Mouse (Mus musculus): Measurements from ENCODE around the gene Dpy19l3. TPM values are rescaled to one million over a fixed set of nuclear protein-coding genes. Genes with fewer than 3 reads are reported as not detected.

Gene Dpy19l3
- polyA plus RNA-seq, 1 experiment from 2014 or later: 31.9 TPM

GRCm38 (mm10) chr7:35772347-35772746 lies 18.1 kb upstream of the Dpy19l3 start:
- WGBS: 94% methylated on average over 8 of the region's 8 CpGs
- Histone ChIP-seq H3K27me3 (no peaks in the 10 kb centered on the region), H3K36me3 (peaks cover 53% of the 10 kb centered on the region), H3K4me3 (no peak overlapping the region), H3K4me2 (no peak overlapping the region), H3K9me3 (no peaks in the 10 kb centered on the region), H3K27ac (replicated peaks) (no peak overlapping the region), H3K4me1 (replicated peaks) (no peaks in the 10 kb centered on the region), H3K9ac (no peak overlapping the region)
- ATAC-seq (ENCODE audit: low read depth): no peak

- no peak overlapping the region for H3K4me3 ChIP-seq
- H3K9ac ChIP-seq: no peak overlapping the region
- H3K9me3 ChIP-seq: no peaks in the 10 kb centered on the region
- ATAC-seq (ENCODE audit: low read depth): no peak
- H3K27me3 ChIP-seq: no peaks in the 10 kb centered on the region
- no peaks in the 10 kb centered on the region for H3K4me1 ChIP-seq (replicated peaks)
- H3K4me2 ChIP-seq: no peak overlapping the region
- no peak overlapping the region for H3K27ac ChIP-seq (replicated peaks)
- peaks cover 45% of the 10 kb centered on the region for H3K36me3 ChIP-seq
Measured at GRCm38 (mm10) chr7:35771106-35771505, 16.9 kb upstream of the Dpy19l3 start.

- no peaks in the 10 kb centered on the region for H3K4me1 ChIP-seq (replicated peaks)
- peaks cover 35% of the 10 kb centered on the region for H3K36me3 ChIP-seq
- no peaks in the 10 kb centered on the region for H3K27me3 ChIP-seq
- 86% methylated on average over 7 of the region's 7 CpGs for WGBS
- no peak overlapping the region for H3K4me3 ChIP-seq
- no peak overlapping the region for H3K27ac ChIP-seq (replicated peaks)
- H3K9me3 ChIP-seq: no peaks in the 10 kb centered on the region
- no peak overlapping the region for H3K9ac ChIP-seq
- H3K4me2 ChIP-seq: no peak overlapping the region
- no peak for ATAC-seq (ENCODE audit: low read depth)
Measured at GRCm38 (mm10) chr7:35770122-35770521, 15.9 kb upstream of the Dpy19l3 start.

- H3K9me3 ChIP-seq: no peaks in the 10 kb centered on the region
- no peak overlapping the region for H3K4me3 ChIP-seq
- no peaks in the 10 kb centered on the region for H3K4me1 ChIP-seq (replicated peaks)
- no peak overlapping the region for H3K27ac ChIP-seq (replicated peaks)
- WGBS: 94% methylated on average over 11 of the region's 11 CpGs
- H3K27me3 ChIP-seq: no peaks in the 10 kb centered on the region
- H3K4me2 ChIP-seq: no peak overlapping the region
- no peak overlapping the region for H3K9ac ChIP-seq
- no peak for ATAC-seq (ENCODE audit: low read depth)
- H3K36me3 ChIP-seq: no peaks in the 10 kb centered on the region
Measured at GRCm38 (mm10) chr7:35764461-35764860, 10.2 kb upstream of the Dpy19l3 start.

GRCm38 (mm10) chr7:35761801-35762200 lies 7.5 kb upstream of the Dpy19l3 start:
- no peaks in the 10 kb centered on the region for H3K27me3 ChIP-seq
- no peaks in the 10 kb centered on the region for H3K9me3 ChIP-seq
- H3K4me2 ChIP-seq: no peak overlapping the region
- H3K4me1 ChIP-seq (replicated peaks): no peaks in the 10 kb centered on the region
- ATAC-seq (ENCODE audit: low read depth): no peak
- WGBS: 69% methylated on average over 5 of the region's 5 CpGs
- no peaks in the 10 kb centered on the region for H3K36me3 ChIP-seq
- no peak overlapping the region for H3K4me3 ChIP-seq
- no peak overlapping the region for H3K9ac ChIP-seq
- no peak overlapping the region for H3K27ac ChIP-seq (replicated peaks)

- Histone ChIP-seq H3K4me2 (no peak overlapping the region), H3K9me3 (no peaks in the 10 kb centered on the region), H3K27me3 (no peaks in the 10 kb centered on the region), H3K36me3 (no peaks in the 10 kb centered on the region), H3K4me3 (no peak overlapping the region), H3K4me1 (replicated peaks) (peaks cover 6% of the 10 kb centered on the region; the same call in 1 of the 2 replicates), H3K27ac (replicated peaks) (no peak overlapping the region), H3K9ac (no peak overlapping the region)
- ATAC-seq (ENCODE audit: low read depth): no peak
- 14% methylated on average over 2 of the region's 2 CpGs for WGBS
Measured at GRCm38 (mm10) chr7:35759602-35760001, 5.3 kb upstream of the Dpy19l3 start.

- Histone ChIP-seq H3K4me3 (no peak overlapping the region), H3K36me3 (no peaks in the 10 kb centered on the region), H3K27ac (replicated peaks) (no peak overlapping the region), H3K9me3 (no peaks in the 10 kb centered on the region), H3K9ac (no peak overlapping the region), H3K27me3 (no peaks in the 10 kb centered on the region), H3K4me2 (no peak overlapping the region), H3K4me1 (replicated peaks) (peaks cover 25% of the 10 kb centered on the region)
- WGBS: 39% methylated on average over 14 of the region's 14 CpGs
- ATAC-seq (ENCODE audit: low read depth): no peak
Measured at GRCm38 (mm10) chr7:35756510-35757440, 2.5 kb upstream of the Dpy19l3 start.

- H3K36me3 ChIP-seq: peaks cover 14% of the 10 kb centered on the region
- WGBS: 75% methylated on average over 4 of the region's 4 CpGs
- H3K27ac ChIP-seq (replicated peaks): peak overlapping the region; percentile 67
- H3K9ac ChIP-seq: peak overlapping the region; percentile 86
- peak overlapping the region; percentile 92 for H3K4me3 ChIP-seq
- H3K9me3 ChIP-seq: no peaks in the 10 kb centered on the region
- no peaks in the 10 kb centered on the region for H3K27me3 ChIP-seq
- H3K4me2 ChIP-seq: peak overlapping the region; percentile 99
- peaks cover 25% of the 10 kb centered on the region for H3K4me1 ChIP-seq (replicated peaks)
- no peak for ATAC-seq (ENCODE audit: low read depth)
Measured at GRCm38 (mm10) chr7:35754886-35755168, 573 bp upstream of the Dpy19l3 start.

- Histone ChIP-seq H3K27me3 (no peaks in the 10 kb centered on the region), H3K4me3 (peak overlapping the region; percentile 92), H3K9me3 (no peaks in the 10 kb centered on the region), H3K9ac (peak overlapping the region; percentile 86), H3K36me3 (peaks cover 28% of the 10 kb centered on the region), H3K4me2 (peak overlapping the region; percentile 99), H3K27ac (replicated peaks) (peak overlapping the region; percentile 64; the same call in 1 of the 2 replicates), H3K4me1 (replicated peaks) (peaks cover 25% of the 10 kb centered on the region)
- ATAC-seq (ENCODE audit: low read depth): peak; percentile 57; the same call in 1 of the 2 replicates
- 4% methylated on average over 15 of the region's 15 CpGs for WGBS
Measured at GRCm38 (mm10) chr7:35753319-35754032, 778 bp downstream of the Dpy19l3 start.

GRCm38 (mm10) chr7:35750873-35751272 lies 3.4 kb downstream of the Dpy19l3 start:
- Histone ChIP-seq H3K9me3 (no peaks in the 10 kb centered on the region), H3K9ac (no peak overlapping the region), H3K4me3 (no peak overlapping the region), H3K36me3 (peaks cover 54% of the 10 kb centered on the region), H3K4me1 (replicated peaks) (peaks cover 25% of the 10 kb centered on the region), H3K27ac (replicated peaks) (no peak overlapping the region), H3K4me2 (no peak overlapping the region), H3K27me3 (no peaks in the 10 kb centered on the region)
- ATAC-seq (ENCODE audit: low read depth): no peak
- WGBS: 96% methylated on average over 9 of the region's 9 CpGs

GRCm38 (mm10) chr7:35747397-35747964 lies 6.8 kb downstream of the Dpy19l3 start:
- Histone ChIP-seq H3K9me3 (no peaks in the 10 kb centered on the region), H3K4me2 (no peak overlapping the region), H3K4me1 (replicated peaks) (peaks cover 4% of the 10 kb centered on the region; the same call in 1 of the 2 replicates), H3K27me3 (no peaks in the 10 kb centered on the region), H3K36me3 (peaks cover 83% of the 10 kb centered on the region), H3K9ac (no peak overlapping the region), H3K27ac (replicated peaks) (no peak overlapping the region), H3K4me3 (no peak overlapping the region)
- no peak for ATAC-seq (ENCODE audit: low read depth)
- WGBS: 79% methylated on average over 14 of the region's 14 CpGs

GRCm38 (mm10) chr7:35746686-35747396 lies 7.4 kb downstream of the Dpy19l3 start:
- H3K36me3 ChIP-seq: peaks cover 84% of the 10 kb centered on the region
- ATAC-seq (ENCODE audit: low read depth): no peak
- 86% methylated on average over 12 of the region's 12 CpGs for WGBS

More at GRCm38 (mm10) chr7:35746686-35747396, 7.4 kb downstream of the Dpy19l3 start:
- no peaks in the 10 kb centered on the region for H3K4me1 ChIP-seq (replicated peaks)
- H3K27me3 ChIP-seq: no peaks in the 10 kb centered on the region
- no peaks in the 10 kb centered on the region for H3K9me3 ChIP-seq
- no peak overlapping the region for H3K9ac ChIP-seq
- no peak overlapping the region for H3K4me3 ChIP-seq
- no peak overlapping the region for H3K27ac ChIP-seq (replicated peaks)
- no peak overlapping the region for H3K4me2 ChIP-seq
